ENCODE assay signal across 7 mouse cellular contexts in the genomic region with DNA sequence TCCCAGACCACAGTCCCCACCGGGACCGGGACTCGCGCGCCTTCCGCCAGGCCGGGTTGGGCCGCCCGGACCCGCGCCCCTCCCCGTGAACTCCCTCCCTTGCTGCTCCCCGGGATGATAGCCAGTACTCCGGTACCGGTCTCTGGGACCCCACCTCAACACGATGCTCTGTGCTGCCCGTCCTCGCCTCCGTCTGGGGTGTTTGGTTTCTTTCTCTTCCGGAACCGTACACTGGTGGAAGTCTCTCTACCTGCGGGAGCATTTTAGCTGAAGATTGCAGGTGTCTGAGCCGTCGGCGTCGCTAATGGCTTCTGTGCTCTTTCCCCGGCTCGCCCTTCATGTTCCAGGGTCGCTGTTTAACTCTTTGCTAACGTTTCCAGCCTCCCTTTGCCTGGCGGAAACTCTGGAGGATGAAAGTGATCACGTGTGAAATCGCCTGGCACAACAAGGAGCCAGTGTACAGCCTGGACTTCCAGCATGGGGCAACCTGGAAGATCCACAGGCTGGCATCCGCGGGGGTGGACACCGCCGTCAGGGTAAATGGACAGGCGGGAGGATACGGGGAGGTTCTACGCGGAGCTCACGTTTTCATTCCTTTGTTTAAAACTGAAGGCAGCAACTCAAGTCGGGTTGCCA. TPM values are rescaled to one million over a fixed set of nuclear protein-coding genes. Genes with fewer than 3 reads are reported as not detected.
DNase-seq lines count a peak whose midpoint lies in the region; ATAC-seq and TF ChIP-seq lines count a peak whose summit lies in the region.

No protein-coding gene starts in this region.

- H3K27me3 ChIP-seq in C2C12 (ENCODE audit: control insufficient read depth, insufficient read depth, insufficient read length) (no peaks in the 10 kb centered on the region), ES-Bruce4 (ENCODE audit: control insufficient read depth, insufficient read depth, low read length, poor library complexity, severe bottlenecking) (no peaks in the 10 kb centered on the region)
- H3K27me3 ChIP-seq in midbrain, embryonic 12.5 days: peaks cover 3% of the 10 kb centered on the region; the same call in 1 of the 2 replicates

- intact Hi-C loops in gastrocnemius, postnatal 36 days (cut with DNase I): no loop called here

- DNase-seq in cerebellum, postnatal 14 days: peak; percentile 27 to 43
- peak; percentile 3 to 12 for DNase-seq in heart, adult 9 months (ENCODE audit: low spot score in 2 of 2)
- peak; percentile 46 for DNase-seq in kidney, postnatal 10 days
- no peak for DNase-seq in gastrocnemius, postnatal 36 days

- H3K4me2 ChIP-seq in midbrain, embryonic 12.5 days (replicated peaks): peak overlapping the region; percentile 89

- H3K79me3 ChIP-seq in C2C12 (ENCODE audit: low read depth): peaks cover 9% of the 10 kb centered on the region

- H3K36me3 ChIP-seq in C2C12 (ENCODE audit: control insufficient read depth, insufficient read depth) (peaks cover 28% of the 10 kb centered on the region), ES-Bruce4 (ENCODE audit: control insufficient read depth, insufficient read depth, low read length, poor library complexity, severe bottlenecking) (peaks cover 35% of the 10 kb centered on the region)
- peaks cover 21% of the 10 kb centered on the region for H3K36me3 ChIP-seq in midbrain, embryonic 12.5 days

- H3K27ac ChIP-seq in ES-Bruce4 (ENCODE audit: insufficient read depth, low read length): no peak overlapping the region
- no peak overlapping the region for H3K27ac ChIP-seq in midbrain, embryonic 12.5 days (replicated peaks)

- H3K4me1 ChIP-seq in ES-Bruce4 (ENCODE audit: control insufficient read depth, insufficient read depth, low read length): no peaks in the 10 kb centered on the region
- H3K4me1 ChIP-seq in midbrain, embryonic 12.5 days: peaks cover 22% of the 10 kb centered on the region; the same call in 1 of the 2 replicates

- no peak for TF ChIP-seq POLR2A in ES-Bruce4 (IDR thresholded peaks at IDR 0.05; ENCODE audit: insufficient read depth, low read length)

- under 1% methylated on average over 43 of the region's 43 CpGs for WGBS in midbrain, embryonic 12.5 days

- peak overlapping the region; percentile 73 for H3ac ChIP-seq in C2C12 (ENCODE audit: control insufficient read depth, insufficient read length, low read depth)

- H3K79me2 ChIP-seq in C2C12 (ENCODE audit: control insufficient read depth, insufficient read depth): peaks cover 26% of the 10 kb centered on the region

- peak overlapping the region; percentile 92 for H3K9ac ChIP-seq in ES-Bruce4 (ENCODE audit: low read depth, poor library complexity, severe bottlenecking)
- peak overlapping the region; percentile 73 for H3K9ac ChIP-seq in midbrain, embryonic 12.5 days (replicated peaks)

- no peak for TF ChIP-seq EP300 in ES-Bruce4 (IDR thresholded peaks at IDR 0.05; ENCODE audit: insufficient read depth, low read depth, low read length)

- H3K4me3 ChIP-seq in C2C12 (ENCODE audit: insufficient read depth, poor library complexity, severe bottlenecking) (peak overlapping the region; percentile 76), ES-Bruce4 (ENCODE audit: low read depth, low read length) (peak overlapping the region; percentile 97)
- H3K4me3 ChIP-seq in midbrain, embryonic 12.5 days: peak overlapping the region; percentile 79

- TF ChIP-seq CTCF in C2C12 (IDR thresholded peaks at IDR 0.05; ENCODE audit: control insufficient read depth, insufficient read depth, insufficient read length): no peak
- TF ChIP-seq CTCF in ES-Bruce4 (IDR thresholded peaks at IDR 0.05; ENCODE audit: low read depth, low read length): no peak

- H3K9me3 ChIP-seq in ES-Bruce4 (replicated peaks; ENCODE audit: control insufficient read depth, insufficient read depth, low read length, poor library complexity, severe bottlenecking): no peaks in the 10 kb centered on the region
- H3K9me3 ChIP-seq in midbrain, embryonic 12.5 days: no peaks in the 10 kb centered on the region

- ATAC-seq in midbrain, embryonic 12.5 days (ENCODE audit: low FRiP score, low read depth): peak; percentile 63; the same call in 1 of the 2 replicates

TF ChIP-seq in C2C12, 6 proteins besides CTCF, POLR2A, EP300 and RAD21:
- no peak for TF ChIP-seq MYOD1 (IDR thresholded peaks at IDR 0.05; ENCODE audit: control insufficient read depth, insufficient read length, low read depth)
- TF ChIP-seq USF1 (IDR thresholded peaks at IDR 0.05; ENCODE audit: low read depth): peak; percentile 59
TF ChIP-seq in C2C12: peak in this region for 1.

RNA-seq across cellular contexts. Expression of a gene that starts 0.5 kb away (rescaled TPM):
- polyA plus RNA-seq in C2C12 (2012; fragmentation: generic; extraction: Trizol): 55.5 TPM
- 63.0 and 63.8 TPM in 2 replicates for polyA plus RNA-seq in ES-Bruce4 (2011; ENCODE audit: insufficient read depth, insufficient read length, low read depth, missing spikeins)
- polyA plus RNA-seq in midbrain, embryonic 12.5 days (2016; fragmentation: Nextera tagmentation; extraction: Ambion mirVana): 70.1 and 71.6 TPM in 2 replicates
- total RNA-seq in gastrocnemius, postnatal 36 days (2021): under 1 TPM; 0.36 to 0.57 TPM

RNA-seq across cellular contexts. Expression of a gene that starts 52.3 kb away (rescaled TPM):
- polyA plus RNA-seq in C2C12 (2012; fragmentation: generic; extraction: Trizol) (8.0 TPM), ES-Bruce4 (2011; ENCODE audit: insufficient read depth, insufficient read length, low read depth, missing spikeins) (152 TPM in 2 replicates)
- 34.6 and 40.0 TPM in 2 replicates for polyA plus RNA-seq in midbrain, embryonic 12.5 days (2016; fragmentation: Nextera tagmentation; extraction: Ambion mirVana)
- 10 to 100 TPM in 1 of 2 experiments, 1 to 10 TPM in 1; 7.7 to 10.3 TPM for total RNA-seq in gastrocnemius, postnatal 36 days (2021)

Comparison
In these comparisons a context has a peak if more than half of its experiments do, and no peak if none do; other contexts are left out.
1. DNase-seq: peak in cerebellum, postnatal 14 days (2 of 2), heart, adult 9 months (2 of 2) and kidney, postnatal 10 days (single experiment); none in gastrocnemius, postnatal 36 days (0 of 2).
2. Peak in every context shown above with its lines, with median percentiles within 50 percentile points of each other: H3K4me3 ChIP-seq.